Mouse (Mus musculus): ENCODE results near the gene Pomgnt2. TPM values are rescaled to one million over a fixed set of nuclear protein-coding genes. Genes with fewer than 3 reads are reported as not detected.
A peak's percentile ranks its signal among the peaks of the same experiment; 100 is the strongest.

Gene Pomgnt2
- polyA plus RNA-seq, 1 experiment from 2014 or later = 11.2 TPM

DNA sequence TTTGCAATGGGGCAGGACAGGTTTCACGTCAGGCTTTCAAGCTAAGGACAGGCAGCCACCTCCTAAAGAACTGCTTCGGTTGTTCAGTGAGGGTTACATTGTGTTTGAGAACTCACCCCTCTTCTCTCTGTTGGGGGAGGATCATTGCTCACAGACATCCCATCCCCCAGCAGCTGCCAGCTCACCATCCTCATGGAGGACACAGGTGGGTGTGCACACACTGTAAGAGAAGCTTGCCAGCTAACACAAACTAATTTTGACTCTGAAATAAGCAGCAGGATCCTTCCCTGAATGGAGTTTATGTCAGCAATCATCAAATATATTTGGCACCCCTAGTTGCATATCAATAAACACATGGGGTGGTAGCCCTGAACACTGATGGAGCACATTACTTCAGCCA is 15.9 kb upstream of the Pomgnt2 start:
- no peaks in the 10 kb centered on the region for H3K9me3 ChIP-seq
- no peak for ATAC-seq (ENCODE audit: insufficient number of reproducible peaks, insufficient read depth, low FRiP score, low TSS enrichment, low read depth)
- no peak overlapping the region for H3K4me2 ChIP-seq
- H3K4me3 ChIP-seq (replicated peaks) = no peak overlapping the region
- no peaks in the 10 kb centered on the region for H3K36me3 ChIP-seq
- H3K9ac ChIP-seq (replicated peaks) = no peak overlapping the region
- H3K27ac ChIP-seq = no peak overlapping the region
- WGBS = 74% methylated on average over 2 of the region's 2 CpGs
- H3K27me3 ChIP-seq = no peaks in the 10 kb centered on the region
- no peaks in the 10 kb centered on the region for H3K4me1 ChIP-seq (replicated peaks)

DNA sequence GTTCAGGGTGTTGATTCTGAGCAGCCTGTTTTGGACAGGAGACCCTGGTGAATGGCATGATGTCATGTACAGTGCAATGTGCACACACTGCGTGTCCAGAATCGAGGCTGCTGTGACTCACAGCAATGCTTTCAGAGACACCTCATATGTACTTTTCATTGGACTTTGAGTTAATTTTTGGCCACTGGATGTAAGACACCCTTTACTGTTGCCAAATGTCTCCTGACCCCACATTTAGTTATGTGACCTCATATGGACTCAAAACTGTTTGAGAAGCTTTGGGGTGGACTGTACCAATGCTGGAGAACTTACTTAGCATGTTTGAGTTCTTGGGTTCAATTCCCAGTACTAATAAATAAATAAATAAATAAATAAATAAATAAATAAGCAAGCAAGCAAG is 13.8 kb upstream of the Pomgnt2 start:
- no peak overlapping the region for H3K9ac ChIP-seq (replicated peaks)
- H3K4me1 ChIP-seq (replicated peaks) = no peaks in the 10 kb centered on the region
- no peaks in the 10 kb centered on the region for H3K36me3 ChIP-seq
- H3K9me3 ChIP-seq = no peaks in the 10 kb centered on the region
- H3K4me3 ChIP-seq (replicated peaks) = no peak overlapping the region
- 84% methylated on average over 2 of the region's 2 CpGs for WGBS
- H3K4me2 ChIP-seq = no peak overlapping the region
- ATAC-seq (ENCODE audit: insufficient number of reproducible peaks, insufficient read depth, low FRiP score, low TSS enrichment, low read depth) = no peak
- no peak overlapping the region for H3K27ac ChIP-seq
- H3K27me3 ChIP-seq = no peaks in the 10 kb centered on the region

DNA sequence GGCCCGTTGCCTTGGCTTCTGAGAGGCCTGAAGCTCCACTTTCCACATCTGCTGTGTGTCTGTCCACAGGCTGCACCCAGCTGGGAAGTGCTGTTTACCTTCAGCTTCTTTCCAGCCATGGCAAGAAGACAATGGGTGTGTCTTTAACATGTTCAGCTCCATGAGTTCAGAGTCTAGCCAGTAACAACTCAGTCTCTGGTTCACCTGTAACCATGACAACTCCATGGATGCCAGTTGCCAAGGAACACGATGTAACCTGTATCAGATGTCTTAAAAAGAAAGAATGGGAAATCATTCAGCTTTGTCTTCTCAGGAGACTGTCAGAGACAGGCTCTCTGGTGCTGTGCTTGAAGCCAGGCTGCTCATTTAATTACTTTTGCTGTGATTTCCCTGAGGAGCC is 12.0 kb upstream of the Pomgnt2 start:
- Histone ChIP-seq H3K4me3 (replicated peaks) (no peak overlapping the region), H3K4me2 (no peak overlapping the region), H3K27me3 (no peaks in the 10 kb centered on the region), H3K27ac (no peak overlapping the region), H3K9ac (replicated peaks) (no peak overlapping the region), H3K4me1 (replicated peaks) (no peaks in the 10 kb centered on the region), H3K9me3 (no peaks in the 10 kb centered on the region), H3K36me3 (no peaks in the 10 kb centered on the region)
- no peak for ATAC-seq (ENCODE audit: insufficient number of reproducible peaks, insufficient read depth, low FRiP score, low TSS enrichment, low read depth)
- WGBS = 55% methylated on average over 2 of the region's 2 CpGs

DNA sequence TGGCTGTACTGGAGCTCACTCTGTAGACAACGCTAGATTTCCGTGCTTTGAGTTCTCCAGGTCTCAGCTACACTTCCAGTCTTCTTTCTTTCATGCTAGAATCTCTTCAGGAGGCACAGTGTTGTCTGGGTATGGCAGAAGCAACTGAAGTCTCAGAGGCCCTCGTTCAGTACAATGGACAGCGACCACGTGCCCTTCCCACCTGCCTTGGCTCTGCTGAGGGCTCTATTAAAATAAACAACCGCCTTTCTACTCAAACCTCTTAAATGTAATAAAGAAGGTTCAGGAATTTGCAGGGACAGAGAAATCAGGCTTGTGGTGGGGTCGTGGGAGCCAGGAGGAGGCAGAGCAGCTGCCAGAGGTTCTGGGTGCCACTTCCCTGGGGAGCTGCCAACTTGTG is 9.7 kb upstream of the Pomgnt2 start:
- Histone ChIP-seq H3K27ac (no peak overlapping the region), H3K9me3 (no peaks in the 10 kb centered on the region)
- ATAC-seq (ENCODE audit: insufficient number of reproducible peaks, insufficient read depth, low FRiP score, low TSS enrichment, low read depth) = no peak

DNA sequence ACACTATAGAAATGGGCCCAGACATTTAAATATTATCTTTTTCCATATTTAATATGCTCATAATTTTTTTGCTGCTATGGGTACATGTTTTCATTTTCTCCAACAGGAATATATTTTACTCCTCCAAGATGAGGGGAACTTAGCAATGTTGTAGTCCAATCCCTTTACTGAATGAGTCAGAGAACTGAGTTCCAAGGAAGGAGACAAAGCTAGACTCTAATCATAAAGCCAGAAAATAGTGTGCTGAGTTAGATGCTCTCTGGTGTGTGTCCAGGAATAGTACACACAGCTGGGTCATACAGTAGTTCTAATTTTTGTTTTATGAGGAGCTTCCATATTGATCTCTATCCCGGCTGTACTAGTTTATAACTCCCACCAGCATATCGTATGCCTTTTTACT is 9.3 kb upstream of the Pomgnt2 start:
- Histone ChIP-seq H3K4me1 (replicated peaks) (no peaks in the 10 kb centered on the region), H3K9ac (replicated peaks) (no peak overlapping the region), H3K27ac (no peak overlapping the region), H3K9me3 (0 out of 2 replicates have a peak, but pooled peaks cover 4% of the 10 kb centered on the region), H3K4me3 (replicated peaks) (no peak overlapping the region), H3K36me3 (no peaks in the 10 kb centered on the region), H3K27me3 (no peaks in the 10 kb centered on the region), H3K4me2 (no peak overlapping the region)
- 90% methylated on average over 2 of the region's 2 CpGs for WGBS
- no peak for ATAC-seq (ENCODE audit: insufficient number of reproducible peaks, insufficient read depth, low FRiP score, low TSS enrichment, low read depth)

More for the DNA sequence above, 9.7 kb upstream of the Pomgnt2 start:
- Histone ChIP-seq H3K4me3 (replicated peaks) (no peak overlapping the region), H3K4me1 (replicated peaks) (no peaks in the 10 kb centered on the region), H3K36me3 (no peaks in the 10 kb centered on the region), H3K4me2 (no peak overlapping the region), H3K9ac (replicated peaks) (no peak overlapping the region), H3K27me3 (no peaks in the 10 kb centered on the region)
- WGBS = 7% methylated on average over 7 of the region's 7 CpGs

DNA sequence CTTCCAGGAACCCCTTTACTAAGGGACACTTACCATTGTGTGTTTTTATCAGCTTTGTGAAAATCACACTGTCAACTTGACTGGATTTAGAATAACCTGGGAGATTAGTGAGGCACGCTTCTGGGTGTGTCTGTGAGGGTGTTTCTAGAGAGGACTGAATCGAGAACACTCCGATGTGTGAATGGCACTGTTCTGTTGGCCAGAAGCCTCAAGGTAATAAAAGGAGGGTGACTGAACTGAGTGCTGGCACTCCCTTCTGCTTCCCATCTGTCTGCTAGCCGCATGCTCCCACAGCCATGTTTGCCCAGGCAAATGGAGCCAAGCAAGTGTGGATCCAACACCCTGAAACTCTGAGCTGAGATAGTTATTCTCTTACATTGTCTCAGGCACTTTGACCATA is 1.1 kb upstream of the Pomgnt2 start:
- Histone ChIP-seq H3K9me3 (0 out of 2 replicates have a peak, but pooled peaks cover 5% of the 10 kb centered on the region), H3K4me3 (replicated peaks) (no peak overlapping the region), H3K27ac (no peak overlapping the region), H3K9ac (replicated peaks) (no peak overlapping the region), H3K4me1 (replicated peaks) (peaks cover 11% of the 10 kb centered on the region; the same call in 1 of the 2 replicates), H3K27me3 (peaks cover 7% of the 10 kb centered on the region; the same call in 1 of the 2 replicates), H3K36me3 (no peaks in the 10 kb centered on the region), H3K4me2 (no peak overlapping the region)
- ATAC-seq (ENCODE audit: insufficient number of reproducible peaks, insufficient read depth, low FRiP score, low TSS enrichment, low read depth) = no peak
- 68% methylated on average over 4 of the region's 4 CpGs for WGBS

DNA sequence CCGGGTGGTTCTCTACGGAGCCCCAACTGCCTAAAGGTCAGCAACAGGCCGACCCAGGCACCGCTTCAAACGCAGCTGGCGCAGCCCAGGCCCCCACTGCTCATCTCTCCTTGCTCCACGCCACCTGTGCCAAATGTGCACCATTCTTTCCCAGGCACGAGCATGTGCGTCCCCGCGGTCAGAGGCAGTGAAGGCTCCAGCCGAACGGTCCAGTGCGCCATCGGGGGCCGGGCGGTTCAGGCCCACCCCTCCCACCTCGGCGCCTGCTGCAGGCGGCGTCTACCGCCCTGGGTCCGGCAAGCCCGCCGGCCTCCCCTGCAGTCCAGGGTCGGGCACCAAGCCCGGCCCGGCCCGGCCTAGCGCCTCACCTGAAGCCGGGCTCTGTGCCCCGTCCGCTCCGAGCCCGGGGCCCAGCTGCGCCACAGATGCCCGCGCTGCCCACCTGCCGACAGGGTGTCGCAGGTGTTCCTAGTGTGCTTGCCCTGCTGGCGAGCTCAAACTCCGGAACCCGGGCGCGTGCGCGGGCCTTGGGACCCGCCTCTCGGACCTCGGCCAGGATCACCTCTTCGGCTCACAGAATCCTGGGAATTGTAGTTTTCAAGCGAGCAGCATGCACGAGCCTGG is 1.3 kb downstream of the Pomgnt2 start:
- H3K4me3 ChIP-seq (replicated peaks) = peak overlapping the region; percentile 87
- ATAC-seq (ENCODE audit: insufficient number of reproducible peaks, insufficient read depth, low FRiP score, low TSS enrichment, low read depth) = peak; percentile 81
- no peaks in the 10 kb centered on the region for H3K9me3 ChIP-seq
- H3K9ac ChIP-seq (replicated peaks) = peak overlapping the region; percentile 74
- WGBS = 1% methylated on average over 53 of the region's 53 CpGs
- peak overlapping the region; percentile 94 for H3K4me2 ChIP-seq
- peaks cover 7% of the 10 kb centered on the region; the same call in 1 of the 2 replicates for H3K27me3 ChIP-seq
- no peaks in the 10 kb centered on the region for H3K36me3 ChIP-seq
- H3K27ac ChIP-seq = no peak overlapping the region
- H3K4me1 ChIP-seq (replicated peaks) = peaks cover 11% of the 10 kb centered on the region; the same call in 1 of the 2 replicates

DNA sequence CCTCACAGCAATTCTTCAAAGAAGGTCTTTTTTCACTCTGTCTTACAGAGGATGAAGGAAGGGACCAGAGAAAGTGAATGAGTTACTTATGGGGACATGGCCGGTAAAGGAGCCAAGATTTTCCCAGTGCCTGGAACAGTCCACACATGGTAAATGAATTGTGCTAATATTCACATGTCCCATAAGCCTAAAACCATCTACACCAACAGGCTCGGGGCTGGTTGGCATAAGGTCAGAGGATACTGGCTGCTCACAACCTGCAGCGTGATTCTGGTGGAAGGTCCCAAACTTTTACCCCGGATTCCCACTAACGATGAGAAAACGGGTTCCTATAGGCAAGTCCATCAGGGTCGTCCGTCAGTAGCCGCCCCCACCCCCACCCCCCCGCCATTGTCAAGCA is 1.8 kb downstream of the Pomgnt2 start:
- H3K4me3 ChIP-seq (replicated peaks) = peak overlapping the region; percentile 87
- ATAC-seq (ENCODE audit: insufficient number of reproducible peaks, insufficient read depth, low FRiP score, low TSS enrichment, low read depth) = no peak
- WGBS = 17% methylated on average over 10 of the region's 10 CpGs
- H3K36me3 ChIP-seq = no peaks in the 10 kb centered on the region
- no peak overlapping the region for H3K27ac ChIP-seq
- H3K4me1 ChIP-seq (replicated peaks) = peaks cover 11% of the 10 kb centered on the region; the same call in 1 of the 2 replicates
- peak overlapping the region; percentile 94 for H3K4me2 ChIP-seq
- peak overlapping the region; percentile 74 for H3K9ac ChIP-seq (replicated peaks)
- H3K9me3 ChIP-seq = no peaks in the 10 kb centered on the region
- peaks cover 7% of the 10 kb centered on the region; the same call in 1 of the 2 replicates for H3K27me3 ChIP-seq

DNA sequence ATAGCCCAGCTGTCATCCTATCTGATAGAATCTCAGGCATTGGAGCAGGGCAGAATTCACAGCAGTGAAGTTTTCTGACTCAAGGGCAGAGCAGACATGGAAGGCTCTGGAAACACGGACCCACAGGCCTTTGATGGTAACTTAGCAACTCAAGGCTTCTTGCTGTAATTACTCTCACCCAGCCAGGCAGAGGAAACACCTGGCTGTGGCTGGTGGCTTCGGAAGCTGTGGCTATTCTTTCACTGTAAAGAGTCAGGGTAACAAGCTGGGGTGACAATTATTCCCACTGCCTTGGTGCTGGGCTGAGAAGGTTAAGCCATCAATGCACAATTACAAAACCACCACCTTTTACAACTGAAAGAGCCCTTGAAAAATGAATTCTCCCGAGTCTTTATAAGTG is 3.9 kb downstream of the Pomgnt2 start:
- peaks cover 11% of the 10 kb centered on the region; the same call in 1 of the 2 replicates for H3K4me1 ChIP-seq (replicated peaks)
- H3K4me3 ChIP-seq (replicated peaks) = no peak overlapping the region
- WGBS = 51% methylated on average over 3 of the region's 3 CpGs
- H3K36me3 ChIP-seq = no peaks in the 10 kb centered on the region
- no peaks in the 10 kb centered on the region for H3K9me3 ChIP-seq
- H3K27me3 ChIP-seq = peaks cover 7% of the 10 kb centered on the region; the same call in 1 of the 2 replicates
- H3K4me2 ChIP-seq = no peak overlapping the region
- no peak overlapping the region for H3K9ac ChIP-seq (replicated peaks)
- no peak overlapping the region for H3K27ac ChIP-seq
- no peak for ATAC-seq (ENCODE audit: insufficient number of reproducible peaks, insufficient read depth, low FRiP score, low TSS enrichment, low read depth)

DNA sequence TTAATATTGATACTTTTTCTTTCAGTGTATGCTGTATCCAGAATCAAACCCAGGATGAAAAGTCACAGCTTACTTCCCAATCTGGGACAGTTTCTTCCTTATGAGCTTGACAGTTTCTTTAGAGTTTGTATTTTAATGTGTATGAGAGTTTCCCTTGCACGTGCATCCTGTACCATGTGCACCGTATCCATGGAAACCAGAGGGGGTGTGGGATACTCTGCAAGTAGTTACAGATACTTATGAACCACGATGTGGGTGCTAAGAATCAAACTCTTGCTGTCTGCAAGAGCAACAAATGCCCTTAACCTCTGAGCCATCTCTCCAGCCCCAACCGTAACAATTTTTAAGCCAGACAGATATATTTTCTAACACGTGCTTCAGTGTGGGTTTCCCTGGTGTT is 5.9 kb downstream of the Pomgnt2 start:
- no peak overlapping the region for H3K27ac ChIP-seq
- H3K9ac ChIP-seq (replicated peaks) = no peak overlapping the region
- H3K4me1 ChIP-seq (replicated peaks) = peaks cover 11% of the 10 kb centered on the region; the same call in 1 of the 2 replicates
- no peaks in the 10 kb centered on the region for H3K27me3 ChIP-seq
- H3K4me3 ChIP-seq (replicated peaks) = no peak overlapping the region
- H3K4me2 ChIP-seq = no peak overlapping the region
- WGBS = 70% methylated on average over 5 of the region's 5 CpGs
- no peaks in the 10 kb centered on the region for H3K9me3 ChIP-seq
- ATAC-seq (ENCODE audit: insufficient number of reproducible peaks, insufficient read depth, low FRiP score, low TSS enrichment, low read depth) = no peak
- H3K36me3 ChIP-seq = no peaks in the 10 kb centered on the region

DNA sequence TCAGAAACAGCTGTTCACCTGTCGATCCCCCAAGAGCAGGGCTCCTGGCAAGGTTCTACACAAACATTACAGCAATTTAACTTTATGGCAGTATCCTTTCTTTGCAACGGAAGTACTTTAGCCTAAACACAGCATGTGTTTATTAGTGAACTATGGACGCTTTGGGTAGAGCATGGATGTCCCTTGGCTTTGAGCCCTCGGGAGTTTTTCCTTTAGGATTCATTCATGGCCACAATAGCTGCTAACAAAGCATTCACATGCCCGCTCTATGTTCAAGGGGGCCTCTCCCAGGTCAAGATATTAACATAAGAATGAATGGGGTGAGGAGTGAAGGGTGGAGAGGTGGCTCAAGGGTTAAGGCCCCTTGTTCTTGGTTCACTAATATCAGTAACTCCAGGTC is 7.4 kb downstream of the Pomgnt2 start:
- Histone ChIP-seq H3K27me3 (no peaks in the 10 kb centered on the region), H3K36me3 (no peaks in the 10 kb centered on the region), H3K4me3 (replicated peaks) (no peak overlapping the region), H3K9me3 (no peaks in the 10 kb centered on the region), H3K9ac (replicated peaks) (no peak overlapping the region), H3K4me2 (no peak overlapping the region), H3K27ac (no peak overlapping the region), H3K4me1 (replicated peaks) (peaks cover 5% of the 10 kb centered on the region; the same call in 1 of the 2 replicates)
- no peak for ATAC-seq (ENCODE audit: insufficient number of reproducible peaks, insufficient read depth, low FRiP score, low TSS enrichment, low read depth)
- 45% methylated on average over 5 of the region's 5 CpGs for WGBS

DNA sequence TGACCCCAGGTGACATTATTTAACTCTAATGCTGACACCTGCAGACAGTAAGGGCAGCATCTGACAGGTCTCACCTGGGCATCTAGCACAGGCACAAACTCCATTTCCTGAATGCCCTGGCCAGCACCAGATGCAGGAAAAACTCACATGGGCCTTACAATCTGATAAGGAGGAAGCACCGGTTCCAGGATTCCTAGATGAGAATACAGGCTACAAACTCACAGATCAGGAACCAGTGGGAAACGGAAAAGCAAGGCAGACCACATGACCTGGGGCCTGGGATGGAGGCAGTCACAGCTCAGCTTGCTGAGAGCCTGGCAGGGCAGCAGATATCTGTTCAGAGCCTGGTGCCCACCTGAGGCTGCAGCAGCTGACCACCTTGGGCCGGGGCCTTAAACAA is 8.0 kb downstream of the Pomgnt2 start:
- Histone ChIP-seq H3K9ac (replicated peaks) (no peak overlapping the region), H3K27ac (no peak overlapping the region), H3K4me2 (no peak overlapping the region), H3K27me3 (no peaks in the 10 kb centered on the region), H3K4me3 (replicated peaks) (no peak overlapping the region), H3K9me3 (no peaks in the 10 kb centered on the region), H3K36me3 (no peaks in the 10 kb centered on the region), H3K4me1 (replicated peaks) (peaks cover 5% of the 10 kb centered on the region; the same call in 1 of the 2 replicates)
- ATAC-seq (ENCODE audit: insufficient number of reproducible peaks, insufficient read depth, low FRiP score, low TSS enrichment, low read depth) = no peak
- 67% methylated on average over 3 of the region's 3 CpGs for WGBS
